Mouse (Mus musculus): ENCODE results near the gene Cfl1. TPM values are rescaled to one million over a fixed set of nuclear protein-coding genes. Genes with fewer than 3 reads are reported as not detected.

The Cfl1 gene
- polyA plus RNA-seq, 1 experiment from 2014 or later = 4,056 TPM

GRCm38 (mm10) chr19:5518721-5519120 is 28.5 kb downstream of the Cfl1 start:
- 93% methylated on average over 3 of the region's 3 CpGs for WGBS
- no peaks in the 10 kb centered on the region for H3K27me3 ChIP-seq (ENCODE audit: control insufficient read depth, insufficient read depth, low read length)

GRCm38 (mm10) chr19:5525204-5525603 is 34.9 kb downstream of the Cfl1 start:
- Histone ChIP-seq H3K4me2 (replicated peaks; ENCODE audit: low read depth, low read length) (no peak overlapping the region), H3K9me3 (ENCODE audit: control insufficient read depth, low read length) (no peaks in the 10 kb centered on the region), H3K27ac (ENCODE audit: low read depth, low read length) (no peak overlapping the region), H3K4me1 (replicated peaks; ENCODE audit: control insufficient read depth, insufficient read depth, low read length) (0 out of 2 replicates have a peak, but pooled peaks cover 2% of the 10 kb centered on the region), H3K9ac (ENCODE audit: low read depth, low read length) (no peak overlapping the region), H3K36me3 (ENCODE audit: control insufficient read depth, insufficient read depth, low read length) (no peaks in the 10 kb centered on the region), H3K27me3 (ENCODE audit: control insufficient read depth, insufficient read depth, low read length) (no peaks in the 10 kb centered on the region; the same call in 1 of the 2 replicates), H3K4me3 (ENCODE audit: low read depth, low read length) (no peak overlapping the region)
- ATAC-seq (ENCODE audit: low FRiP score) = no peak
- no peak for DNase-seq (ENCODE audit: low spot score)
- 75% methylated on average over 5 of the region's 5 CpGs for WGBS

More at GRCm38 (mm10) chr19:5518721-5519120, 28.5 kb downstream of the Cfl1 start:
- no peaks in the 10 kb centered on the region for H3K36me3 ChIP-seq (ENCODE audit: control insufficient read depth, insufficient read depth, low read length)
- H3K4me1 ChIP-seq (replicated peaks; ENCODE audit: control insufficient read depth, insufficient read depth, low read length) = no peaks in the 10 kb centered on the region
- H3K27ac ChIP-seq (ENCODE audit: low read depth, low read length) = no peak overlapping the region
- no peak for ATAC-seq (ENCODE audit: low FRiP score)
- no peak overlapping the region for H3K4me3 ChIP-seq (ENCODE audit: low read depth, low read length)
- H3K4me2 ChIP-seq (replicated peaks; ENCODE audit: low read depth, low read length) = no peak overlapping the region
- no peak for DNase-seq (ENCODE audit: low spot score)
- no peaks in the 10 kb centered on the region for H3K9me3 ChIP-seq (ENCODE audit: control insufficient read depth, low read length)
- no peak overlapping the region for H3K9ac ChIP-seq (ENCODE audit: low read depth, low read length)

GRCm38 (mm10) chr19:5529325-5530137 is 39.3 kb downstream of the Cfl1 start:
- Histone ChIP-seq H3K27ac (ENCODE audit: low read depth, low read length) (no peak overlapping the region), H3K9me3 (ENCODE audit: control insufficient read depth, low read length) (no peaks in the 10 kb centered on the region)
- WGBS = 13% methylated on average over 20 of the region's 20 CpGs

GRCm38 (mm10) chr19:5530138-5530524 is 39.9 kb downstream of the Cfl1 start:
- no peak overlapping the region; the same call in 1 of the 2 replicates for H3K9ac ChIP-seq (ENCODE audit: low read depth, low read length)
- no peak overlapping the region for H3K4me3 ChIP-seq (ENCODE audit: low read depth, low read length)
- H3K9me3 ChIP-seq (ENCODE audit: control insufficient read depth, low read length) = no peaks in the 10 kb centered on the region
- H3K4me1 ChIP-seq (replicated peaks; ENCODE audit: control insufficient read depth, insufficient read depth, low read length) = 0 out of 2 replicates have a peak, but pooled peaks cover 2% of the 10 kb centered on the region
- no peak for ATAC-seq (ENCODE audit: low FRiP score)
- WGBS = 40% methylated on average over 7 of the region's 7 CpGs
- DNase-seq (ENCODE audit: low spot score) = peak; percentile 21
- no peak overlapping the region for H3K27ac ChIP-seq (ENCODE audit: low read depth, low read length)
- H3K27me3 ChIP-seq (ENCODE audit: control insufficient read depth, insufficient read depth, low read length) = peaks cover 6% of the 10 kb centered on the region
- H3K36me3 ChIP-seq (ENCODE audit: control insufficient read depth, insufficient read depth, low read length) = no peaks in the 10 kb centered on the region
- no peak overlapping the region for H3K4me2 ChIP-seq (replicated peaks; ENCODE audit: low read depth, low read length)

More at GRCm38 (mm10) chr19:5529325-5530137, 39.3 kb downstream of the Cfl1 start:
- no peak overlapping the region; the same call in 1 of the 2 replicates for H3K4me2 ChIP-seq (replicated peaks; ENCODE audit: low read depth, low read length)
- H3K4me3 ChIP-seq (ENCODE audit: low read depth, low read length) = no peak overlapping the region
- peak; percentile 94 for ATAC-seq (ENCODE audit: low FRiP score)
- H3K27me3 ChIP-seq (ENCODE audit: control insufficient read depth, insufficient read depth, low read length) = peaks cover 6% of the 10 kb centered on the region
- no peak overlapping the region; the same call in 1 of the 2 replicates for H3K9ac ChIP-seq (ENCODE audit: low read depth, low read length)
- 0 out of 2 replicates have a peak, but pooled peaks cover 2% of the 10 kb centered on the region for H3K4me1 ChIP-seq (replicated peaks; ENCODE audit: control insufficient read depth, insufficient read depth, low read length)
- no peaks in the 10 kb centered on the region for H3K36me3 ChIP-seq (ENCODE audit: control insufficient read depth, insufficient read depth, low read length)
- peak; percentile 99 for DNase-seq (ENCODE audit: low spot score)

GRCm38 (mm10) chr19:5532520-5532919 is 42.3 kb downstream of the Cfl1 start:
- no peaks in the 10 kb centered on the region for H3K9me3 ChIP-seq (ENCODE audit: control insufficient read depth, low read length)
- no peak overlapping the region for H3K4me3 ChIP-seq (ENCODE audit: low read depth, low read length)
- H3K4me1 ChIP-seq (replicated peaks; ENCODE audit: control insufficient read depth, insufficient read depth, low read length) = 0 out of 2 replicates have a peak, but pooled peaks cover 2% of the 10 kb centered on the region
- H3K4me2 ChIP-seq (replicated peaks; ENCODE audit: low read depth, low read length) = no peak overlapping the region
- DNase-seq (ENCODE audit: low spot score) (no peak), ATAC-seq (ENCODE audit: low FRiP score) (no peak)
- H3K27me3 ChIP-seq (ENCODE audit: control insufficient read depth, insufficient read depth, low read length) = peaks cover 6% of the 10 kb centered on the region
- no peak overlapping the region for H3K9ac ChIP-seq (ENCODE audit: low read depth, low read length)
- H3K27ac ChIP-seq (ENCODE audit: low read depth, low read length) = no peak overlapping the region
- WGBS = 73% methylated on average over 8 of the region's 8 CpGs
- H3K36me3 ChIP-seq (ENCODE audit: control insufficient read depth, insufficient read depth, low read length) = no peaks in the 10 kb centered on the region

- DNase-seq (ENCODE audit: low spot score) (no peak), ATAC-seq (ENCODE audit: low FRiP score) (no peak)
- Histone ChIP-seq H3K4me3 (ENCODE audit: low read depth, low read length) (no peak overlapping the region), H3K27ac (ENCODE audit: low read depth, low read length) (no peak overlapping the region), H3K9ac (ENCODE audit: low read depth, low read length) (no peak overlapping the region), H3K36me3 (ENCODE audit: control insufficient read depth, insufficient read depth, low read length) (no peaks in the 10 kb centered on the region), H3K9me3 (ENCODE audit: control insufficient read depth, low read length) (no peaks in the 10 kb centered on the region), H3K4me2 (replicated peaks; ENCODE audit: low read depth, low read length) (no peak overlapping the region), H3K4me1 (replicated peaks; ENCODE audit: control insufficient read depth, insufficient read depth, low read length) (no peaks in the 10 kb centered on the region), H3K27me3 (ENCODE audit: control insufficient read depth, insufficient read depth, low read length) (no peaks in the 10 kb centered on the region)
- WGBS = 76% methylated on average over 8 of the region's 8 CpGs
Observed at GRCm38 (mm10) chr19:5538786-5539185, 48.5 kb downstream of the Cfl1 start.

- no peak overlapping the region for H3K4me3 ChIP-seq (ENCODE audit: low read depth, low read length)
- 88% methylated on average over 9 of the region's 9 CpGs for WGBS
- DNase-seq (ENCODE audit: low spot score) = no peak
Observed at GRCm38 (mm10) chr19:5543362-5543761, 53.1 kb downstream of the Cfl1 start.

GRCm38 (mm10) chr19:5544031-5544430 is 53.8 kb downstream of the Cfl1 start:
- ATAC-seq (ENCODE audit: low FRiP score) = no peak
- H3K27me3 ChIP-seq (ENCODE audit: control insufficient read depth, insufficient read depth, low read length) = no peaks in the 10 kb centered on the region
- DNase-seq (ENCODE audit: low spot score) = no peak
- H3K4me2 ChIP-seq (replicated peaks; ENCODE audit: low read depth, low read length) = no peak overlapping the region
- H3K9me3 ChIP-seq (ENCODE audit: control insufficient read depth, low read length) = no peaks in the 10 kb centered on the region
- H3K4me3 ChIP-seq (ENCODE audit: low read depth, low read length) = no peak overlapping the region
- H3K36me3 ChIP-seq (ENCODE audit: control insufficient read depth, insufficient read depth, low read length) = no peaks in the 10 kb centered on the region
- H3K9ac ChIP-seq (ENCODE audit: low read depth, low read length) = no peak overlapping the region
- H3K4me1 ChIP-seq (replicated peaks; ENCODE audit: control insufficient read depth, insufficient read depth, low read length) = no peaks in the 10 kb centered on the region
- 46% methylated on average over 11 of the region's 11 CpGs for WGBS
- no peak overlapping the region for H3K27ac ChIP-seq (ENCODE audit: low read depth, low read length)

More at GRCm38 (mm10) chr19:5543362-5543761, 53.1 kb downstream of the Cfl1 start:
- H3K9ac ChIP-seq (ENCODE audit: low read depth, low read length) = no peak overlapping the region
- no peaks in the 10 kb centered on the region for H3K4me1 ChIP-seq (replicated peaks; ENCODE audit: control insufficient read depth, insufficient read depth, low read length)
- H3K9me3 ChIP-seq (ENCODE audit: control insufficient read depth, low read length) = no peaks in the 10 kb centered on the region
- H3K4me2 ChIP-seq (replicated peaks; ENCODE audit: low read depth, low read length) = no peak overlapping the region
- no peak for ATAC-seq (ENCODE audit: low FRiP score)
- H3K27ac ChIP-seq (ENCODE audit: low read depth, low read length) = no peak overlapping the region
- no peaks in the 10 kb centered on the region for H3K36me3 ChIP-seq (ENCODE audit: control insufficient read depth, insufficient read depth, low read length)
- no peaks in the 10 kb centered on the region for H3K27me3 ChIP-seq (ENCODE audit: control insufficient read depth, insufficient read depth, low read length)

Measured in hindbrain, embryonic 11.5 days (tissue).